Mouse (Mus musculus): ENCODE results near the gene Gfm2. TPM values are rescaled to one million over a fixed set of nuclear protein-coding genes. Genes with fewer than 3 reads are reported as not detected.

Gfm2 gene
- polyA plus RNA-seq (2015; fragmentation: Nextera tagmentation; extraction: Ambion mirVana), result 11.4 and 20.5 TPM in 2 replicates

DNA sequence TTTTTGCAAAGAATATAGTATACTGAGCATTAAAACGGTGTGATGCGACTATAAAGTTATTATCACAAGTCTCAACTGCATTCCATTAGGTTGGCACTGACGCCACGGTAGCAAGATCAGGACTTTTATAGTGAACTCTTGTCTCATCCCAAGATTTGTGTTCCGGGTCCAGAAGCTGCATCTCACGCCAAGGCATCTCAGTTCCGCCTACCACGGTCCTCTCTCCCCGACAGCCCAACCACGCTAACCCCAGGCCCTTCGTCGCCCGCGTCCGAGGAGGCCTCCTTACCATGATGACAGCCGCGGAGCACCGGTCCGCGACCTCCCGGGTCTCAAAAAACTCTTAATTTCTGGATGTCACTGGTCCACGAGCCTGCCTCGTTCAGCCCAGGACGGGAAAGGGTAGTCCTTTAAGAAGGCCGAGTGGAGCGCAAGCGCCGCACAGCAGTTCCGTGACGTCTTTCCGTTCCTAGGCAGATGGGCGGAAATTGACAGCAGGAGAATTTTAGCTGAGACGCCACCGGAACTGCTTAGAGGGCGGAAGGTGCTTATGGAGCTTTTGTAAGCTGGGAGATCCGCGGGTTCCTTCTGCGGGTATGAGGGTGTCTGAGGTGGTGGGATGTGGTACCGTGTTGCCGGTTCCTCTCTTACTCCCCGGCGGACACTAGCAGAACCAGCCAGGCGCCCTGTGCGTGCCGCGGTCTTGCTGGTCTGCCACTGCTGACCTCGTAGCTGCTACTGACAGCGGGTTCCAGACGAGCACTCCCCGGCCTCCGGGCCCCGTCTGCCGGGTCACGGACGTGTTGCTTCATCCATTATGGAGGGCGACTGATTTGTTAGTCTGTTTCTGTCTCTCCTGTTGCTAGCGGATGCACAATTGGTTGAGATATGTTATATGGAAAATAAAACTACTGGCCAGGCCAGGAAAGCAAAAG, at the start of gene Gfm2, which contains the start of gene Nsa2:
Gfm2 (plus strand) TSS at position 472 of the 935 bp plus-strand sequence.
Nsa2 (minus strand) TSS at position 472 of the 935 bp plus-strand sequence.

DNA sequence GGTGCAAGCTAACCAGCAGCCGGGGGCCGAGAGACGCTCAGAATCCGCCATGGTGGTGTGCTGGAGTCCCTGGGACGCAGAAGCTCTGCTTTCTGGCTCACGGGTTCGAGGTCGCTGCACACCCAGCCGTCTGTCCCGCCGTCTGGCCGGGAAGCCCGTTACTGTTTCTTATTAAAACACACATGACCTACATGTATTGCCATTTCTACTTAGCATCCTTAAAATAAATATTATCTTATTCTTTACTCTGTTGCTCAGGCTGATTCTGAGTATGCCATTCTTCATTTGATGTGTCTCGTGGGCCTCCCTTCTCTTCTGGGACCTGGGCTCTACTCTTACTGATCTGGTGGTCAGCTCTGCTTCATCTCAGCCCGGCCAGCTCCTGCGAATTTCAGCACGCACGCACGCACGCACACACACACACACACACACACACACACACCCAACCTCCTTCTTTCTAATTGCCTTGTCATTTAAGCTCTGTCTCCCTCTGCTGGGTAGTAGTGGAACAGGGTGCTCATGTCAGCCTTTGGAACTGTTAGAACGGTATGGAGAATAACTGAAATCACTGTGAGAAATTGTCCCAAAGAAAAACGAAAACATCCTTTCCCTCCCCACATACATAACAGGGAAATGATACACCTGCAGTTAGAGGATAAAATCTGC, 38.4 kb upstream of the Gfm2 start, which contains the start of gene Gm6169:
Gm6169 (minus strand) TSS at position 51 of the 666 bp plus-strand sequence.

DNA sequence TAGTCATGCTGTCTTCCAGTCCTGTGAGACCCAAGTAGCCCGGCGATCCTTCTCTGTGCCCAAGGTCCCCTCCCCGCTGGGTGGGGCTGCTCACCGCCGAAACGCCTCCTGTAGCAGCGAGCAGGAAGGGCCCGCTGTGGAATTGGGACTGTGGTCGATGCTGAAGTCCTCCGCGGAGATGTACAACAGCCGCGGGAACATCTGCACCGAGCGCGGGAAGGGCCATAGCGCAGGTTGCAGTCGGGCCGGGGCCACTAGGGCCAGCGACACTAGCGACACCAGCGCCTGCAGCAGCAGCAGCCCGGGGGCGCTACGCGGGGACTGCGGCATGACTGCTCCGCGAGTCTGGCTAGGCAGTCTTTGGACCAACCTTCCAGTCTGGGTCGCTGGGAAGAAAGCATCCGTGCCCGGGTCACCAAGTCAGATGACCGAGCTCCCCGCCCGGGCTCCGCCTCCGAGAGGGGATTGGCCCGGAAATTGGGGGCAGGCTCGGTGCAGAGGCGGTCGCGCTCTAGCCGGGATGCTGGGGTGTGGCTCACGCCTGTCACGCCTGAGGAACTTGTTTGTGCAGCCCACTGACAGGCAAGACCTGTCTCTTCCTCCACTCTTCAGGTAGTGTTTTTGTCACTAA, 60.3 kb downstream of the Gfm2 start, which contains the start of gene Hexb:
Hexb (minus strand) TSS at position 426 of the 631 bp plus-strand sequence.

Other genes starting within 250 kb of the Gfm2 start
- 0.14 and 0.29 TPM in 2 replicates for gene Gcnt4, start 213.2 kb upstream of the Gfm2 start, polyA plus RNA-seq (2015; fragmentation: Nextera tagmentation; extraction: Ambion mirVana)
- 0.25 and 0.58 TPM in 2 replicates for gene 1700029F12Rik, start 103.6 kb upstream of the Gfm2 start, polyA plus RNA-seq (2015; fragmentation: Nextera tagmentation; extraction: Ambion mirVana)
- gene Fam169a, start 70.7 kb upstream of the Gfm2 start, polyA plus RNA-seq (2015; fragmentation: Nextera tagmentation; extraction: Ambion mirVana), result 2.1 and 2.4 TPM in 2 replicates
- 2.3 and 3.5 TPM in 2 replicates for gene Gm6169, start 38.7 kb upstream of the Gfm2 start, polyA plus RNA-seq (2015; fragmentation: Nextera tagmentation; extraction: Ambion mirVana)
- gene Nsa2, start within 50 bp of the Gfm2 start, polyA plus RNA-seq (2015; fragmentation: Nextera tagmentation; extraction: Ambion mirVana), result 62.2 and 73.0 TPM in 2 replicates
- gene Hexb, start 60.4 kb downstream of the Gfm2 start, polyA plus RNA-seq (2015; fragmentation: Nextera tagmentation; extraction: Ambion mirVana), result 39.2 and 42.9 TPM in 2 replicates
- 1.5 and 2.0 TPM in 2 replicates for gene Enc1, start 103.2 kb downstream of the Gfm2 start, polyA plus RNA-seq (2015; fragmentation: Nextera tagmentation; extraction: Ambion mirVana)

Measured in adrenal gland, postnatal 0 days (tissue).